Mouse (Mus musculus): ENCODE measurements around the gene Tcf20. TPM values are rescaled to one million over a fixed set of nuclear protein-coding genes. Genes with fewer than 3 reads are reported as not detected.
"Not testable (repeated sequence)": the region's sequence is repeated elsewhere in the genome, so short reads cannot be mapped to it uniquely, and the experiment has no call there.

Gene Tcf20
- polyA plus RNA-seq, 1 experiment from 2014 or later = 13.7 TPM

DNA sequence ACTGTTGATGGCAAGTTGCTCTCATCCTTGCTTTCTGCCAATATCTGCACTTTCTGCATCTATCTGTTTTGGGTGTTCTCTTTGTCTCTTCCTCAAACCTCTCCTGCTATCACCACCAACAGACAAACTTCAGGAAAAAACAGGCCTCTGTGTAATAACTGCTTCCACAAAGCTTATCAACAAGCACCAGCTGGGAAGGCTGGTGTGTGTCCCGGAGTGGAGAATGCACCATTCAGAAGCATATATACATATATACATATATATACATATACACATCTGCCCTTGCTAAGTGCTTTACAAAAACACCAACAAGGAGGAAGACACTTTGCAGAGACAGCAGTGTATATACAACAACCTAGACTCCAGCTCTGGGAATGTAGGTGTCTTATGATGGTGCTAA lies 177.1 kb downstream of the Tcf20 start:
- 96% methylated on average over 1 of the region's 1 CpGs for WGBS
- no peak for ATAC-seq (ENCODE audit: low FRiP score, low read depth)

DNA sequence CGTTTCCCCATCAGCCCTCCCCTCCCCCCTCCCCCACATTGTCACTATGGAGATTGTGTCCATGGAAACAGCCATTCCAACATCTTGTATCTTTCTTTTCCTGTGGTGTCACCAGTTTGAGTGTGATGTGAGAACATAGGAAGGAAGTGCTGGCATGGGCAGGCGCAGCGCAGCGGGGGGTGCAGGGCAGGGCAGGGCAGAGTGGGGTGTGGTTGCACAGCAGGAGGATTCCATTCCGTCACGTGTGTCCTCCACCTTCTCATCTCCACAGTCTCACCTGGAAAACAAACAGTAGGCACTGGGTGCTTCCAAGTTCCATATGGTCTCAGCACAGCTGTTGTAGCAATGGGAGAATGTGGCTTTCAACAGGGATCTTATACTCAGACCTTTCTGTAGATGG lies 178.2 kb downstream of the Tcf20 start:
- WGBS = 70% methylated on average over 6 of the region's 6 CpGs

More for the DNA sequence above, 177.1 kb downstream of the Tcf20 start:
- no peak overlapping the region for H3K9ac ChIP-seq (replicated peaks)
- no peaks in the 10 kb centered on the region for H3K9me3 ChIP-seq
- H3K4me1 ChIP-seq = peaks cover 5% of the 10 kb centered on the region; the same call in 1 of the 2 replicates
- no peak overlapping the region for H3K4me2 ChIP-seq (replicated peaks)
- H3K27me3 ChIP-seq = no peaks in the 10 kb centered on the region
- peaks cover 16% of the 10 kb centered on the region for H3K36me3 ChIP-seq
- no peak overlapping the region for H3K4me3 ChIP-seq
- H3K27ac ChIP-seq (replicated peaks) = no peak overlapping the region

DNA sequence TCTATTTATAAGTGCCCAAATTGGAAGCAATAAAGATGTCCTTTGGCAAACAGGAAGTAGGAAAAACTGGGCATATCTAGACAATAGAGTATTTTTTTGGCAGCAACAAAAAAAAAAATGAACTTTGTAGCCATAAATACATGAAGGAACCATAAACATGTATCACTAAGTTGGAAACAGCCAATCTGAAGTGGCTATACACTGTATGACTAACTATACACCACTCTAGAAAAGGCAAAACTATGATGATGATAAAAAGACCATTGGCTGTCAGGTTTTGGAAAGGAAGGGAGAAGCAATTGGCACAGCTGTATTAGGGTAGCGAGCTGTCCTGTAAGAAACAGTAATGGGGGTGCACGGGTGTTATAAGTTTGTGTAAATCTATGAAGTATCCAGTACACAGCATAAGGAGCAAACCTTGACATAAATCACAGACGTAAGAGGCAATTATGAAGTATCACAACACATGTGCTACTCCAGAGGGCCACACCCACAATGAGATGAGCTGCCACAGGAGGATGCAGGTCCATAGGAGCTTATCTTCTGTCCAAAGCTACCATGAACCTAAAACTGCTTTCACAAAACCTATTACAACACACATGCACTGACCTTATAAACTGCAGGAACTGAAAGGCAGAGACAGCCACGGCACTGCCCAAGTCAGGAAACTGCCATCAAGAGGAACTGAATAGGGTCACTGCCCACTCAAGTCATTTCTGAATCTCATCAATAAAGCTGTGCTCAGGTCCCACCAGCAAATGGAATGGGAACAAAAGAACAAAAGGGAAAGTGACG lies 180.5 kb downstream of the Tcf20 start:
- H3K4me1 ChIP-seq = peaks cover 5% of the 10 kb centered on the region; the same call in 1 of the 2 replicates
- H3K27me3 ChIP-seq = no peaks in the 10 kb centered on the region
- ATAC-seq (ENCODE audit: low FRiP score, low read depth) = no peak
- H3K4me3 ChIP-seq = no peak overlapping the region
- no peak overlapping the region for H3K9ac ChIP-seq (replicated peaks)
- WGBS = 75% methylated on average over 5 of the region's 5 CpGs
- H3K36me3 ChIP-seq = 0 out of 2 replicates have a peak, but pooled peaks cover 10% of the 10 kb centered on the region
- no peak overlapping the region for H3K27ac ChIP-seq (replicated peaks)
- H3K9me3 ChIP-seq = no peaks in the 10 kb centered on the region
- H3K4me2 ChIP-seq (replicated peaks) = no peak overlapping the region

More for the DNA sequence above, 178.2 kb downstream of the Tcf20 start:
- no peak overlapping the region for H3K4me2 ChIP-seq (replicated peaks)
- H3K27me3 ChIP-seq = no peaks in the 10 kb centered on the region
- H3K9ac ChIP-seq (replicated peaks) = no peak overlapping the region
- H3K9me3 ChIP-seq = no peaks in the 10 kb centered on the region
- H3K4me3 ChIP-seq = no peak overlapping the region
- no peak for ATAC-seq (ENCODE audit: low FRiP score, low read depth)
- H3K36me3 ChIP-seq = peaks cover 16% of the 10 kb centered on the region
- no peak overlapping the region for H3K27ac ChIP-seq (replicated peaks)
- peaks cover 5% of the 10 kb centered on the region; the same call in 1 of the 2 replicates for H3K4me1 ChIP-seq

DNA sequence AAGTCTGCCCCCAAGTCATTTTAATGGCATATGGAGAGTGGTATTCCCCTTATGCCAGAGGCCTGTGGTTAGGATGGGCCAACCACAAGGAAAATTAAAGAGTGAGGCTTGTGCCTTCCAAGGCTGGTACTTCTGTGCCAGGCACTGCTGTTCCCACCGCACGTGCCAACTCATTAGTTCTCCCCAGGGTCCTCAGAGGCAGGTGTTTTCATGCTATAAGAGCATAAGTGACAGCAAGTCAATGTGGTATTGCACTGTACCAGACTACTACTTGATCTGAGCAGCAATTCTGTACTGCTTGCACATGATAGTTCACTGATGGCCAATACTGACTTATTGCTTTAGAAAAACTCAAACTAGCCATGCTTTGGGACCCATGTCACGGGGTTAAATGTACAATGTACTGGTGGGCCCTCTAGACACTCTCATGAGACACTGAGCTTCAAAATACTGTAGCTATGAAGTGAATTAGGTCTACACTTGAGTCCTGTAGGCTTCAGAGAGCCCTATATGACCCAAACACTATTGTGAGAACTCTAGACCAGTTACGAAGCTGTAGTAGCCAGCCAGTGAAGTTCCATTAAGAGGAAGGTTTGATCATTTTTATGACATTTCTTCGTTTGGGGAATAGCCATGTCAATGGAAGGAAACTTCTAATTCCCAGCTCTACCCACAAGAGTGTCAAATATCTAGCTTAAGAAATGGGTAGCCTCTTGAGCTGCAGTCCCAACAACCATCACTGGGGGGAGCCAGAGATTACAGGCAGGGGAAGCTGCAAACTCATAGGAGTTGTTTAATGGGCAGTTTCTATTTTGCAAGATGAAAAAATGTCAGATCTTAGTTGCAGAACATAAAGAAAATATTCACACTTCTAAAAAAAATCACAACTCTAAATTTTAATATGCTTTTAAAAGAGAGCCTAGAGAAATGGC lies 182.7 kb downstream of the Tcf20 start:
- Histone ChIP-seq H3K4me2 (replicated peaks) (no peak overlapping the region), H3K9me3 (no peaks in the 10 kb centered on the region), H3K27ac (replicated peaks) (no peak overlapping the region), H3K27me3 (no peaks in the 10 kb centered on the region), H3K9ac (replicated peaks) (no peak overlapping the region), H3K4me3 (no peak overlapping the region), H3K4me1 (peaks cover 5% of the 10 kb centered on the region; the same call in 1 of the 2 replicates), H3K36me3 (0 out of 2 replicates have a peak, but pooled peaks cover 5% of the 10 kb centered on the region)
- 77% methylated on average over 5 of the region's 5 CpGs for WGBS
- no peak for ATAC-seq (ENCODE audit: low FRiP score, low read depth)

DNA sequence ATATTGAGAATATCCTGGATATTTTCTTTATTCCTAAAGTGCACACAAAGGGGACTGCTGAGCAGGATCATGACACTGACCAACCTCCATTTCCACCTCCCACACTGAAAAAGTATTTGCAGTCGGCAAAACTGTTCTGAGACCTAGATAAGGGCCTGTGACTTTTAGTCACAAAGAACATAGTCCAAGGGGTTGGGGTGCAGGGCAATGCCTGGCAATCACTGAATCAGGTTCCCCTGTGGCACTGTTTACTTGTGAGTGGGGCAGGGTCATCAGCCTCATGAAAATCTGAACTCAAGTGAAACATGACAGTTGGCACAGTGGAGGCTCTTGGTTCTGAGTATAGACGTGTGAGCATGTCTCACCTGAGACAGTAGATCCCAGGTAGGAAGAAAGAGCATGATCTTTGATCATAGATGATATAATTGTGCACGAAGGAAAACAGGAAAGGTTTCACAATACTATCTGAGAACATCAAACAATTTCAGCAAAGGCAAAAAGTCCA lies 191.7 kb downstream of the Tcf20 start:
- H3K4me3 ChIP-seq = no peak overlapping the region
- WGBS = 81% methylated on average over 3 of the region's 3 CpGs
- H3K27me3 ChIP-seq = no peaks in the 10 kb centered on the region
- no peaks in the 10 kb centered on the region for H3K36me3 ChIP-seq
- no peak overlapping the region for H3K27ac ChIP-seq (replicated peaks)
- no peak overlapping the region for H3K4me2 ChIP-seq (replicated peaks)
- ATAC-seq (ENCODE audit: low FRiP score, low read depth) = no peak
- H3K9ac ChIP-seq (replicated peaks) = no peak overlapping the region
- no peaks in the 10 kb centered on the region for H3K4me1 ChIP-seq
- no peaks in the 10 kb centered on the region for H3K9me3 ChIP-seq

DNA sequence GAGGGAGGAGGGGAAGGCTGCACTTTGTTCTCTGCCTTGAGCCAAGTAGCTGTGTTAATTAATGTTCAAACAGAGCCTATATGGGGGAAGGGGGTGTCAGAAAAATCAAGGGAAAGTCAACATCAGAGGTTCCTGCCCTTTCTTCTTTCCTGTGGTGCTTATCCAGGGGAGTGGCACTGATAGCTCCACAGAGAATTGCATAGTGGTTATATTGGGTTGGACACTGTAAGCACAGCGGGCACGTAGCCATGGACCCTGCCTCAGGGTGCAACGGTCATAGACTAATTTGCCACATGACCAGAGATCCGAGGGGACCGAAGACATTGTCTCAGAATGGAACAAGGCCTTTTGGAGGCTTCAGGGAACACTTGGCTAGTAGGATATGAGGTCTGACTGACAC lies 193.4 kb downstream of the Tcf20 start, which contains the start of gene Cyp2d26:
TSS of gene Cyp2d26 (minus strand) at position 18 of the 400 bp plus-strand sequence.
- H3K4me3 ChIP-seq = no peak within 1 kb of the TSS
- H3K27me3 ChIP-seq = no peaks in the 10 kb centered on the region
- WGBS = 92% methylated on average over 5 of the region's 5 CpGs
- no peak for ATAC-seq (ENCODE audit: low FRiP score, low read depth)
- no peaks in the 10 kb centered on the region for H3K36me3 ChIP-seq
- no peak within 1 kb of the TSS for H3K9ac ChIP-seq (replicated peaks)
- H3K9me3 ChIP-seq = no peaks in the 10 kb centered on the region
- no peak within 1 kb of the TSS for H3K4me2 ChIP-seq (replicated peaks)
- no peak within 1 kb of the TSS for H3K27ac ChIP-seq (replicated peaks)
- H3K4me1 ChIP-seq = no peaks in the 10 kb centered on the region

DNA sequence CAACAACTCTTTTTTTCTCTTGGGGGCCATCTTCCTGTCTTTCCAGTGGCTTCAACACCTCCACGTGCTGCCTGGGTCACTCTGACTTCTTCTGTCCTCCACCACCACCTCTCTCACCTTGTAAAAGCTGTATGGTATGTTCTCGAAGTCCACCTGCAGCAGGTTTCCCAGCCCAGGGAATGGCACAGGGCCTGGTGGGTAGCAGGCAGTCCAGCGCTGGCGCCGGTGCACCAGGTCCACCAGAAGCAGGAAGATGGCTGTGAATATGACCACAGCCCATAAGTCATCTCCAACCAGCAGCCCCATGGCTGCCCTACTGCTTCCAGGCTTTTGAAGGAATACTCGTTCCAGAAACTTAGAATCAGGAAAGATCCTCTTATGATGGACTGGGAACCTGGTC lies 193.8 kb downstream of the Tcf20 start:
- Histone ChIP-seq H3K4me2 (replicated peaks) (no peak overlapping the region), H3K9me3 (no peaks in the 10 kb centered on the region), H3K27me3 (no peaks in the 10 kb centered on the region), H3K4me3 (no peak overlapping the region), H3K27ac (replicated peaks) (no peak overlapping the region), H3K36me3 (no peaks in the 10 kb centered on the region), H3K4me1 (no peaks in the 10 kb centered on the region), H3K9ac (replicated peaks) (no peak overlapping the region)
- ATAC-seq (ENCODE audit: low FRiP score, low read depth) = no peak
- WGBS = 91% methylated on average over 6 of the region's 6 CpGs

DNA sequence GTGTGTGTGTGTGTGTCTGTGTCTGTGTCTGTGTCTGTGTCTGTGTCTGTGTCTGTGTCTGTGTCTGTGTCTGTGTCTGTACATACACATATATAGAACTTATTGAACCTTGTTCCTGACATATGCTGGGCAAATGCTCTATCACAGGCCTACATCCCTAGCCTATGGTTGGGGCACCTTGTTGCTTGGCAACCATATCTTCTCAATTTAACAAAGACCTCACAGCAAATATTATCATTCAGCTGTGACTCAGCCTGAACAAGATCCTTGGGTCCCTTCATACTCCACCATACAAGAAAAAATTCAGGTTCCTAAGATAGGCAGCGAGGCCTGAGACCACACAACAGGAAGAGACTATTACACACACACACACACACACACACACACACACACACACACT lies 194.2 kb downstream of the Tcf20 start:
- no peak overlapping the region for H3K4me2 ChIP-seq (replicated peaks)
- no peak overlapping the region for H3K9ac ChIP-seq (replicated peaks)
- H3K4me3 ChIP-seq = no peak overlapping the region
- H3K27me3 ChIP-seq = no peaks in the 10 kb centered on the region
- H3K9me3 ChIP-seq = no peaks in the 10 kb centered on the region
- no peaks in the 10 kb centered on the region for H3K4me1 ChIP-seq
- no peak overlapping the region for H3K27ac ChIP-seq (replicated peaks)
- H3K36me3 ChIP-seq = no peaks in the 10 kb centered on the region
- 67% methylated on average over 1 of the region's 1 CpGs for WGBS
- no peak for ATAC-seq (ENCODE audit: low FRiP score, low read depth)

DNA sequence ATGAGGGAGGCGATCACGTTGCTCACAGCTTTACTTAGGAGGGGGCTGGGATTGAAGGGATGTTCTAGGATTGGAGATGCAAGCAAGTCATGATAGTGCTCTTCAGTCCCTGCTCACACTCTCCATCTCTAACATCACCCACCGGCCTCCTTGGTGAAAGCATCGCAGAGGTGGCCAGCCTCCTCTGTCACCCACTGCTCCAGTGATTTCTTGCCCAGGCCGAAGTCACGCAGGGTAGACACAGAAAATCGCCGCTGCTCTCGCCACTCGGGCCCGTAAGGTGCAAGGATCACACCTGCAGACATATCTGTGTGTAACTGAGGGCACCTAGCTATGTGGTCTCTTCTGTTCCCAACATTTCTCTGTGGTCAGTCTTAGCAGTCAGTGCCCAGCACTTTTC lies 195.1 kb downstream of the Tcf20 start:
- Histone ChIP-seq H3K27ac (replicated peaks) (no peak overlapping the region), H3K36me3 (no peaks in the 10 kb centered on the region), H3K9ac (replicated peaks) (no peak overlapping the region), H3K4me2 (replicated peaks) (no peak overlapping the region), H3K4me3 (no peak overlapping the region), H3K27me3 (no peaks in the 10 kb centered on the region), H3K9me3 (no peaks in the 10 kb centered on the region), H3K4me1 (no peaks in the 10 kb centered on the region)
- ATAC-seq (ENCODE audit: low FRiP score, low read depth) = no peak
- WGBS = 92% methylated on average over 11 of the region's 11 CpGs

DNA sequence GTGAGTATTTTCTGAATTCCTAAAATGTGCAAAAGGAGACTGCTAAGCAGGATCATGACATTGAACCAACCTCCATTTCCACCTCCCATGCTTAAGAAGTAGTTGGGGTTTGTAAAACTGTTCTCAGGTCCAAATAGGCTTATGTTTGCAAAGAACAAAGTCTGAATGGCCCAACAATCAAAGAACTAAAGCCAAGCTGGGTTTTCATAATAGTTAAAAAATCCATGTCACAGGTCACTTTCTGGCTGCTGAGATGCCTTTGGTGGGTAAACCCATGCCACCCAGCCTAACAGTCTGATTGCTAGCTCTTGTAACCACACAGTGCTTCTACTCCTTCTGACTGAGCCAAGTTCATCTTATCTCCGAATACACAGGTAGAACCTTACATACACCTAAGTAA lies 203.1 kb downstream of the Tcf20 start:
- H3K9ac ChIP-seq (replicated peaks) = no peak overlapping the region
- no peak for ATAC-seq (ENCODE audit: low FRiP score, low read depth)
- no peaks in the 10 kb centered on the region for H3K27me3 ChIP-seq
- H3K36me3 ChIP-seq = no peaks in the 10 kb centered on the region
- WGBS = 84% methylated on average over 1 of the region's 1 CpGs
- H3K4me1 ChIP-seq = no peaks in the 10 kb centered on the region
- H3K4me2 ChIP-seq (replicated peaks) = no peak overlapping the region
- H3K4me3 ChIP-seq = no peak overlapping the region
- H3K9me3 ChIP-seq = no peaks in the 10 kb centered on the region
- no peak overlapping the region for H3K27ac ChIP-seq (replicated peaks)

DNA sequence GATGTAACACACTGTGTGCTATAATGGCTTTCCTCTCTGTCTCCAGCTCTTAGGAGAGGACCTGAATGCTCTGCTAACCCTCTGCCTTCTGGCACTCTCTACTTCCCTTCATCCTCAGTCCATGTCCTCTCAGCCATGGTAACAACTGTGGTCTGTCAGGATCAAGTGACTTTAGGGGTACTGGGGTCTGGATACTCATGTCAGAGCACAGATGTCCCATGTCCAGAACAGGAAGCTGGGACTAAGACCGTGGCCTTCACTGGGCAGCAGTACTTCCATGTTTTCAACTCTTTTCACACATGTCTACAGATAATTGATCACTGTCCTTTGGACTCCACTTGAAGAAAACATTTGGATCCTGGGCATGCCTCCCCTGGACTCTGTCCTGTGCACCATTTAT lies 203.9 kb downstream of the Tcf20 start:
- no peak for ATAC-seq (ENCODE audit: low FRiP score, low read depth)
- Histone ChIP-seq H3K9me3 (no peaks in the 10 kb centered on the region), H3K4me3 (no peak overlapping the region), H3K9ac (replicated peaks) (no peak overlapping the region), H3K27me3 (no peaks in the 10 kb centered on the region), H3K4me2 (replicated peaks) (no peak overlapping the region), H3K36me3 (no peaks in the 10 kb centered on the region), H3K4me1 (no peaks in the 10 kb centered on the region), H3K27ac (replicated peaks) (no peak overlapping the region)
- 80% methylated on average over 1 of the region's 1 CpGs for WGBS

DNA sequence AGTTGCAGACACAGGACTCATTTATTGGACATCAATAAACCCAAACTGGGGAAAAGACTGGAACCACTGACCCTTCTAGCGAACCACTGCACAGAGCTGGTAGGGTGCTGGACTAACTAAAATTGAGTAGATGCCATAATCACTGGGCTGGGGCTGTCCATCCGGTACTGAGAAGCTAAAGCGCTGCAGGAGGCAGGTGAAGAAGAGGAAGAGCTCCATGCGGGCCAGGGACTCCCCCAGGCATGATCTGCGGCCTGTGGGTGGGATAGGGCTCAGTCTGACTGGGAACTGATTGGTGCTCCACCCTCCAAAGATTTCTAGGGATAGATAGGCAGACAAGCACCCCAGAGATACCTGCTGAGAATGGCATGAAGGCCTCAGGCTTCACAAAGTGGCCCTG lies 209.8 kb downstream of the Tcf20 start:
- 79% methylated on average over 5 of the region's 5 CpGs for WGBS
- not testable (repeated sequence) for H3K9me3 ChIP-seq; H3K27ac ChIP-seq (replicated peaks); H3K9ac ChIP-seq (replicated peaks); ATAC-seq (ENCODE audit: low FRiP score, low read depth); H3K36me3 ChIP-seq; H3K4me3 ChIP-seq; H3K27me3 ChIP-seq; H3K4me2 ChIP-seq (replicated peaks); H3K4me1 ChIP-seq
